Mouse (Mus musculus): Measurements from ENCODE around the gene Prr19. TPM values are rescaled to one million over a fixed set of nuclear protein-coding genes. Genes with fewer than 3 reads are reported as not detected.

Gene Prr19
- polyA plus RNA-seq, 1 experiment = not detected

DNA sequence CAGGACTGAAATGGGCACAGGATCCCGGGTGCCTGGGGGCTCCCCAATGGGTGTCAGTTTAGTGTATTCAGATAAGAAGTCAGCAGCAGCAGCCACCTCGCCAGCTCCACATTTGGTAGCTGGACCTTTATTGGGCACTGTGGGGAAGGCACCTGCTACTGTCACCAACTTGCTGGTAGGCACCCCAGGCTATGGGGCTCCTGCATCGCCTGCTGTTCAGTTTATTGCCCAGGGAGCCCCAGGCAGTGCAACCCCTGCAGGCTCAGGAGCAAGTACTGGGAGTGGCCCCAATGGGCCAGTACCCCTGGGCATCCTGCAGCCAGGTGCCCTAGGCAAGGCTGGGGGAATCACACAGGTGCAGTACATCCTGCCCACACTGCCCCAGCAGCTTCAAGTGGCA, 12.5 kb upstream of the Prr19 start:
- no peak for TF ChIP-seq GATA1 (IDR thresholded peaks at IDR 0.05; ENCODE audit: low read length)
- no peak for TF ChIP-seq TAL1 (IDR thresholded peaks at IDR 0.05; ENCODE audit: low read length)
- H3K4me1 ChIP-seq (ENCODE audit: control insufficient read depth) = peaks cover 32% of the 10 kb centered on the region

DNA sequence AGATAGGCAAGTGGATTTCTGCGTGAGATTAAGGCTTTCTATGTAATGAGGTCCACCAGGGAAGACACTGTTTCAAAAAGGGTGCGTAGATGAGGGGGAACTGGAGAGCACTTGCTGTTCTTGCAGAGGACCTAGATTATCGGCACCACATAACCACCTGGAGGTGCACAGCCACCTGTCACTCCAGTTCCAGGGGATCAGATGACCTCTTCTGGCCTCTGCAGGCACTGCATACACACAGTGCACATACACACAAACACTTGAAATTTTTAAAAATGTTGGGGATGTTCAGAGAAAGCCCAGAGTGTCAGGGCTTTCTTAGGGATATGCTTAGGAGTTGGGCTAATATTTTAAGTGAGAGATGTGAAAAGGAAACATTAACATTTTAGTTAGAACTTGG, 11.3 kb upstream of the Prr19 start:
- TF ChIP-seq TAL1 (IDR thresholded peaks at IDR 0.05; ENCODE audit: low read length) (no peak), GATA1 (IDR thresholded peaks at IDR 0.05; ENCODE audit: low read length) (no peak)
- Histone ChIP-seq H3K4me3 (replicated peaks) (no peak overlapping the region), H3K27me3 (ENCODE audit: control insufficient read depth) (no peaks in the 10 kb centered on the region), H3K9me3 (ENCODE audit: control insufficient read depth, low read length) (peaks cover 10% of the 10 kb centered on the region), H3K36me3 (ENCODE audit: control insufficient read depth) (peaks cover 97% of the 10 kb centered on the region), H3K4me1 (ENCODE audit: control insufficient read depth) (peaks cover 20% of the 10 kb centered on the region)

More for the DNA sequence above, 12.5 kb upstream of the Prr19 start:
- Histone ChIP-seq H3K27me3 (ENCODE audit: control insufficient read depth) (no peaks in the 10 kb centered on the region), H3K36me3 (ENCODE audit: control insufficient read depth) (peaks cover 99% of the 10 kb centered on the region), H3K4me3 (replicated peaks) (no peak overlapping the region), H3K9me3 (ENCODE audit: control insufficient read depth, low read length) (peaks cover 10% of the 10 kb centered on the region)

DNA sequence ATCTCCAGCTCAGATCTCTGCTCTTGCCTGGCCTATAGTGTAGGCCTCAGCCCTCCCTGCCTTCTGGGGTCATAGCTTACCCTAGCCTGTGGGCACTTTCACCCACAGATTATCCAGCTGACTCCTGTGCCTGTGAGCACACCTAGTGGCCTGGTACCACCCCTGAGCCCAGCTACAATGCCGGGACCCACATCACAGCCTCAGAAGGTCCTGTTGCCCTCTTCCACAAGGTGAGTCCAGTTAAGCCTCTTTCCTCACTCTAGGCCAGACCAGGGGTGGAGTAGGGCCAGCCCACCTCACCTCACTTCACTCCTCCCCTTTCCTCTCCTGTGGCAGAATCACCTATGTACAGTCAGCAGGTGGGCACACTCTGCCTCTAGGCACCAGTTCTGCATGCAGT, 10.7 kb upstream of the Prr19 start:
- Histone ChIP-seq H3K4me3 (replicated peaks) (no peak overlapping the region), H3K4me1 (ENCODE audit: control insufficient read depth) (peaks cover 15% of the 10 kb centered on the region), H3K27me3 (ENCODE audit: control insufficient read depth) (no peaks in the 10 kb centered on the region), H3K36me3 (ENCODE audit: control insufficient read depth) (peaks cover 95% of the 10 kb centered on the region), H3K9me3 (ENCODE audit: control insufficient read depth, low read length) (peaks cover 10% of the 10 kb centered on the region)
- no peak; the same call in 1 of the 2 replicates for TF ChIP-seq GATA1 (IDR thresholded peaks at IDR 0.05; ENCODE audit: low read length)
- TF ChIP-seq TAL1 (IDR thresholded peaks at IDR 0.05; ENCODE audit: low read length) = no peak

DNA sequence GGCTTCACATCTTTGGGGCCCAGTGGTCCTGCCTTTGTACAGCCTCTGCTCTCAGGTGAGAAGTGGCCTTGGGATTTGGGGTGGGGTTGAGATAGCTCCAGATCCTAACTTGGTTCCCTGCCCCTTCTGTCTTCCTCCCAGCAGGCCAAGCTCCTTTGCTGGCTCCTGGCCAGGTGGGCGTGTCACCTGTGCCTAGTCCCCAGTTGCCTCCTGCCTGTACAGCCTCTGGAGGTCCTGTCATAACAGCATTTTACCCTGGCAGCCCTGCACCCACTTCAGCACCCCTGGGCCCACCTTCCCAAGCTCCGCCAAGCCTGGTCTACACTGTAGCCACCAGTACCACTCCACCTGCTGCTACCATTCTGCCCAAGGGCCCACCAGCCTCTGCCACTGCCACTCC, 10.3 kb upstream of the Prr19 start:
- Histone ChIP-seq H3K36me3 (ENCODE audit: control insufficient read depth) (peaks cover 90% of the 10 kb centered on the region), H3K27me3 (ENCODE audit: control insufficient read depth) (no peaks in the 10 kb centered on the region), H3K4me1 (ENCODE audit: control insufficient read depth) (peaks cover 11% of the 10 kb centered on the region), H3K4me3 (replicated peaks) (no peak overlapping the region), H3K9me3 (ENCODE audit: control insufficient read depth, low read length) (peaks cover 10% of the 10 kb centered on the region)
- TF ChIP-seq GATA1 (IDR thresholded peaks at IDR 0.05; ENCODE audit: low read length) (no peak), TAL1 (IDR thresholded peaks at IDR 0.05; ENCODE audit: low read length) (no peak)

DNA sequence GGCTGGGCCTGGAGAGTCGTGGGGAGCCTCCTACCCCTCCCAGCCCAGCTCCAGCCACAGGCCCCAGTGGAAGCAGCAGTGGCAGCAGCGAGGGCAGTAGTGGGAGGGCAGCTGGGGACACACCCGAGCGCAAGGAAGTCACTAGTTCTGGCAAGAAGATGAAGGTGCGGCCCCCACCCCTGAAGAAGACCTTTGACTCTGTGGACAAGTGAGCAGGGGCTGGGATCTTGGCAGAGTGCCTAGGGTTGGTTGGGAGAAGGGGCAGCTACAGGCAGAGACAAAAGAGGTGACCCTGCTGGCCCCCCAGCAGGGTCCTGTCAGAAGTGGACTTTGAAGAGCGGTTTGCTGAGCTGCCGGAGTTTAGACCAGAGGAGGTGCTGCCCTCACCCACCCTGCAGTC, 9.1 kb upstream of the Prr19 start:
- H3K4me3 ChIP-seq (replicated peaks) = no peak overlapping the region
- H3K27me3 ChIP-seq (ENCODE audit: control insufficient read depth) = no peaks in the 10 kb centered on the region
- H3K9me3 ChIP-seq (ENCODE audit: control insufficient read depth, low read length) = peaks cover 10% of the 10 kb centered on the region
- peaks cover 20% of the 10 kb centered on the region for H3K4me1 ChIP-seq (ENCODE audit: control insufficient read depth)
- H3K36me3 ChIP-seq (ENCODE audit: control insufficient read depth) = peaks cover 78% of the 10 kb centered on the region
- TF ChIP-seq GATA1 (IDR thresholded peaks at IDR 0.05; ENCODE audit: low read length) (no peak), TAL1 (IDR thresholded peaks at IDR 0.05; ENCODE audit: low read length) (no peak)

DNA sequence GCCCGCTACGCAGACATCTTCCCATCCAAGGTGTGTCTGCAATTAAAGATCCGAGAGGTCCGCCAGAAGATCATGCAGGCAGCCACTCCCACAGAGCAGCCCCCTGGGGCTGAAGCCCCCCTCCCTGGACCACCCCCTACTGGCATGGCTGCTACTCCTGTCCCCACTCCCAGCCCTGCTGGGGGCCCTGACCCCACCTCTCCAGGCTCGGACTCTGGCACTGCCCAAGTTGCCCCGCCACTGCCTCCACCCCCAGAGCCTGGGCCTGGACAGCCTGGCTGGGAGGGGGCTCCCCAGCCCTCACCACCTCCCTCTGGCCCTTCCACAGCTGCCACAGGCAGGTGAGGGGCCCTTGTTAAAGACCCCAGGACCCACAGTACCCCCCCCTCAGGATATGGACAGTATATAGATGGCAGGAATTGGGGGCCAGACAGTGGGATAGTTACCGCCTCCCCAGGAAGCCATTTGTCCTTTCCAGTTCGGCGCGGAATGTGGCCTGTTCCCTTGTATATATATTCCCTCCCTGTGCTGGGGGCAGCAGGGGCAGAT, 7.9 kb upstream of the Prr19 start:
- Histone ChIP-seq H3K27me3 (ENCODE audit: control insufficient read depth) (no peaks in the 10 kb centered on the region), H3K4me3 (replicated peaks) (no peak overlapping the region), H3K4me1 (ENCODE audit: control insufficient read depth) (peaks cover 31% of the 10 kb centered on the region), H3K36me3 (ENCODE audit: control insufficient read depth) (peaks cover 67% of the 10 kb centered on the region), H3K9me3 (ENCODE audit: control insufficient read depth, low read length) (peaks cover 10% of the 10 kb centered on the region)
- TF ChIP-seq TAL1 (IDR thresholded peaks at IDR 0.05; ENCODE audit: low read length) (no peak), GATA1 (IDR thresholded peaks at IDR 0.05; ENCODE audit: low read length) (no peak)

DNA sequence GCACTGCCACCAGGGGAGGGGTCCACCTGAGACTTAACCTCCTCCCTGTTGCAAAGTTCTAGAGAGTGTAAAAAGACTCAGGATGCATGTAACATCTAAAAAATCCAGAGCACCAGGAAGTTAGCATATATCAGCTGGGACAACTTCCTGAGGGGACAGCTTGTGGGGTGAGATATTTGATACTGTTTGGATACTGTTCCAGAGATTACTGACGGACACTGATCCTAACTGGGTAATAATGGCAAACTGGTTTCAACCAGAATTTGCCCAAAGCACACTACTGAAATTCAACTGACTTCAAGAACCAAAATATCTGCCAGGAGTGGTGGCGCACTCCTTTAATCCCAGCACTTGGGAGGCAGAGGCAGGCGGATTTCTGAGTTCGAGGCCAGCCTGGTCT, 6.7 kb upstream of the Prr19 start:
- Histone ChIP-seq H3K4me3 (replicated peaks) (no peak overlapping the region), H3K9me3 (ENCODE audit: control insufficient read depth, low read length) (peaks cover 4% of the 10 kb centered on the region; the same call in 1 of the 2 replicates), H3K4me1 (ENCODE audit: control insufficient read depth) (peaks cover 29% of the 10 kb centered on the region), H3K36me3 (ENCODE audit: control insufficient read depth) (peaks cover 55% of the 10 kb centered on the region), H3K27me3 (ENCODE audit: control insufficient read depth) (no peaks in the 10 kb centered on the region)
- TF ChIP-seq GATA1 (IDR thresholded peaks at IDR 0.05; ENCODE audit: low read length) = no peak
- no peak for TF ChIP-seq TAL1 (IDR thresholded peaks at IDR 0.05; ENCODE audit: low read length)

DNA sequence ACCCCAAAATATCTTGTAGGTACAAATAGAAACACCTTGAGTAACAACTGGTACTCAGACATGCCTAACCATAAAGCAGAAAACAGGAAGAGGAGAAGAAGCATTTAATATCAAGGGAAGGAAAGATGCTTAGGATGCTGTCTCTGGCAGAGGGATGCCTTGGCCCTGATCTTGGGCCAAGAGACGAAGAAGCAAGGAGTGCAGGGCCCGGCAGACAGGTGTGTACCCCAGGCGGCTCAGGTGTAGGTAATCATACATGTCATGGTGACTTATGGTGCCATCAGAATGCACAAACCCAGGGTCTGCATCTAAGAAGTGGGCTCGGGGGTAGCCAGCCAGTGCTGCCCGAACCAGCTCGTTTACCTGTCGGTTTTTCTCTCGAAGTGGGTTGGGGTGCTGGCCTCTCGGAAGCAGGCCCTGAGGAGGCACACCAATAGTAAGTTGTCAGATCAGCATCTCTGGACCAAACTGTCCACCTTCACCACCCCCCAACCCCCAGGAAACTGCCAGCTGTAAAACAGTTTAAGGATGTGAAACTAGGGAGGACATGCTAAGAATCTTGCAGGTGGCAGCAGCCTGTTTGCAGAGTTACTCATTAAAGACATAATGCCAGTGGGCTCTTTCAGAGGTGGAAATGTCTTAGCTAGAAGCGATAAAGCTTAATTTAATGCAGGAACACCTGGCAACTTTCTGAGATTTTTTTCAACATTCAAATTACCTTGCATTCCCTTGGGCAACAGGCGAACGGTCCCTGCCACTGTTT, 6.1 kb upstream of the Prr19 start:
- H3K4me3 ChIP-seq (replicated peaks) = no peak overlapping the region
- H3K36me3 ChIP-seq (ENCODE audit: control insufficient read depth) = peaks cover 48% of the 10 kb centered on the region
- no peaks in the 10 kb centered on the region for H3K27me3 ChIP-seq (ENCODE audit: control insufficient read depth)
- no peaks in the 10 kb centered on the region for H3K9me3 ChIP-seq (ENCODE audit: control insufficient read depth, low read length)
- TF ChIP-seq GATA1 (IDR thresholded peaks at IDR 0.05; ENCODE audit: low read length) (no peak), TAL1 (IDR thresholded peaks at IDR 0.05; ENCODE audit: low read length) (no peak)
- peaks cover 29% of the 10 kb centered on the region for H3K4me1 ChIP-seq (ENCODE audit: control insufficient read depth)

DNA sequence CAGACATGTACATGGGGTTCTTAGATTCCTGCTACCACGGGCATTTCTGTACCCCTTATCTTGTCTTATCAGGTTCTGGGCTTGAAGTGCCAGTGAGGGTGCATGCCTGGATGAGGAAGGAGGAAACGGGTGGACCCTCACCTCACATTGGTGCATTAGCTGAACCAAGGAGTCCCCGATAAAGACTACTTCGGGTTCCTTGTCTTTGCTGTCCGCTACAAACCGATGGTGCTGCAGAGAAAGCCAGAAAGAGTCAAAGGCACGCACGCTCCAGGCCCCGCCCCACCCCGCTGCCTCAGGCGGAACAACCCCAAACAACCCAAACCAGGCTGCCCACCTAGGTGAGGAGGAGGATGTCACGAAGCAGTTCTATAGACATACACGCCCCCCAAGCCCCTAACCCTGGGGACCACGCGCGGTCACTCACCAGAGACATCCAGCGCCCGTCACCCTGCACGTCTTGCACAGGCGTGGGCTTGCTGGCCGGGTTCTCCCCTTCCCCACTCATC, 4.2 kb upstream of the Prr19 start:
- peak overlapping the region; percentile 75 for H3K4me3 ChIP-seq (replicated peaks)
- TF ChIP-seq GATA1 (IDR thresholded peaks at IDR 0.05; ENCODE audit: low read length) (no peak), TAL1 (IDR thresholded peaks at IDR 0.05; ENCODE audit: low read length) (no peak)
- peaks cover 30% of the 10 kb centered on the region for H3K36me3 ChIP-seq (ENCODE audit: control insufficient read depth)
- H3K4me1 ChIP-seq (ENCODE audit: control insufficient read depth) = peaks cover 25% of the 10 kb centered on the region
- no peaks in the 10 kb centered on the region for H3K9me3 ChIP-seq (ENCODE audit: control insufficient read depth, low read length)
- H3K27me3 ChIP-seq (ENCODE audit: control insufficient read depth) = peaks cover 4% of the 10 kb centered on the region
